Mouse (Mus musculus): ENCODE data around the gene Gm14137.

DNA sequence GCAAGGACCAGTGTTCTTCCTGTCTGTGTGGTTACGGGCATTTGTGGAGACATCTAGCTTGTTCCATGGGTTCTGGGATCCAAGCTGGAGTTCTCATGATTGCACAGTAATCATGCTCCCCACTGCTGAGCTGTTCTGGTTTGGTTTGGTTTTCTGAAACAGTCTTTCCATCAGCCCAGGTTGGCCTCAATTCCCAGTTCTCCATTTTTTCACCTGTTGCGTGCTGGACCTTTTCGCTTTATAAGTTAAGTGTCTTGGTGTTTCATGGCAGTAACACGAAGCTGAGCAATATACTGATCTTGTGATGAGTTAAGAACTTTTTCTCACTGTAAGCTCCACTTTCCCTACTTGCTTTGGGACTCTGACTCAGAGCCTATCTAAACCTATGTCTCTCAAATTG is 10.3 kb upstream of the Gm14137 start:
- TF ChIP-seq CTCF (IDR thresholded peaks at IDR 0.05; ENCODE audit: control insufficient read depth, insufficient read depth, insufficient read length): no peak
- no peak for TF ChIP-seq MYOG (IDR thresholded peaks at IDR 0.05; ENCODE audit: control insufficient read depth, extremely low read depth, insufficient read length)
- TF ChIP-seq USF1 (IDR thresholded peaks at IDR 0.05; ENCODE audit: low read depth): no peak
- no peak for TF ChIP-seq MAX (IDR thresholded peaks at IDR 0.05)
- TF ChIP-seq CEBPB (IDR thresholded peaks at IDR 0.05; ENCODE audit: low read depth): no peak
- no peak for TF ChIP-seq FOSL1 (IDR thresholded peaks at IDR 0.05; ENCODE audit: insufficient read depth, low read length, poor library complexity, severe bottlenecking)
